Mouse (Mus musculus): ENCODE results near the gene Fam57a.

- TF ChIP-seq CTCF (IDR thresholded peaks at IDR 0.05; ENCODE audit: extremely low read depth, insufficient read length, insufficient replicate concordance, low read depth, low read length) (no peak), POLR2A (IDR thresholded peaks at IDR 0.05; ENCODE audit: low read depth, low read length) (no peak)
Observed at GRCm38 (mm10) chr11:76256129-76256528, 76.7 kb downstream of the Fam57a start.
